Mouse (Mus musculus): ENCODE measurements around the gene Krt33a.

Gene Krt33a

GRCm38 (mm10) chr11:100016112-100016511 is at the start of gene Krt33a:
Gene Krt33a, minus strand, starts transcription at chr11:100016212.
- no peak for DNase-seq (ENCODE audit: low spot score in 2 of 2)

GRCm38 (mm10) chr11:100058875-100059274 is 42.9 kb upstream of the Krt33a start:
- DNase-seq (ENCODE audit: low spot score in 2 of 2) = no peak

- DNase-seq (ENCODE audit: low spot score in 2 of 2) = no peak
Observed at GRCm38 (mm10) chr11:100055686-100056655, 40.0 kb upstream of the Krt33a start.

- no peak for DNase-seq (ENCODE audit: low spot score in 2 of 2)
Observed at GRCm38 (mm10) chr11:100050451-100050850, 34.4 kb upstream of the Krt33a start, which contains the start of gene Krt31. Gene Krt31, minus strand, starts transcription at chr11:100050551.

GRCm38 (mm10) chr11:100047193-100047592 is 31.2 kb upstream of the Krt33a start:
- no peak for DNase-seq (ENCODE audit: low spot score in 2 of 2)

GRCm38 (mm10) chr11:100046303-100046866 is 30.4 kb upstream of the Krt33a start:
- DNase-seq (ENCODE audit: low spot score in 2 of 2) = peak in 1 of 2 experiments; percentile 10

GRCm38 (mm10) chr11:100041454-100041853 is 25.4 kb upstream of the Krt33a start, which contains the start of gene Krt34:
Gene Krt34, minus strand, starts transcription at chr11:100041554.
- no peak for DNase-seq (ENCODE audit: low spot score in 2 of 2)

- DNase-seq (ENCODE audit: low spot score in 2 of 2) = no peak
Observed at GRCm38 (mm10) chr11:100029768-100030167, 13.8 kb upstream of the Krt33a start, which contains the start of gene Krt33b. Gene Krt33b, minus strand, starts transcription at chr11:100029868.

- peak in 1 of 2 experiments; percentile 26 for DNase-seq (ENCODE audit: low spot score in 2 of 2)
Observed at GRCm38 (mm10) chr11:100021438-100021837, 5.4 kb upstream of the Krt33a start.

GRCm38 (mm10) chr11:100019466-100019865 is 3.5 kb upstream of the Krt33a start:
- DNase-seq (ENCODE audit: low spot score in 2 of 2) = no peak

GRCm38 (mm10) chr11:100013691-100014171 is 2.3 kb downstream of the Krt33a start:
- no peak for DNase-seq (ENCODE audit: low spot score in 2 of 2)

- no peak for DNase-seq (ENCODE audit: low spot score in 2 of 2)
Observed at GRCm38 (mm10) chr11:100010682-100011081, 5.3 kb downstream of the Krt33a start.

- peak; percentile 32 to 34 for DNase-seq (ENCODE audit: low spot score in 2 of 2)
Observed at GRCm38 (mm10) chr11:100008336-100008735, 7.7 kb downstream of the Krt33a start.

- DNase-seq (ENCODE audit: low spot score in 2 of 2) = no peak
Observed at GRCm38 (mm10) chr11:100006624-100007023, 9.4 kb downstream of the Krt33a start.

GRCm38 (mm10) chr11:100005905-100006304 is 10.1 kb downstream of the Krt33a start:
- DNase-seq (ENCODE audit: low spot score in 2 of 2) = no peak

GRCm38 (mm10) chr11:100004846-100005245 is 11.2 kb downstream of the Krt33a start:
- peak; percentile 43 to 81 for DNase-seq (ENCODE audit: low spot score in 2 of 2)

GRCm38 (mm10) chr11:99999091-99999490 is 16.9 kb downstream of the Krt33a start:
- no peak for DNase-seq (ENCODE audit: low spot score in 2 of 2)

- no peak for DNase-seq (ENCODE audit: low spot score in 2 of 2)
Observed at GRCm38 (mm10) chr11:99994384-99994661, 21.7 kb downstream of the Krt33a start.

GRCm38 (mm10) chr11:99993620-99994383 is 22.2 kb downstream of the Krt33a start, which contains the start of gene Krtap17-1:
Gene Krtap17-1, minus strand, starts transcription at chr11:99993994.
- no peak for DNase-seq (ENCODE audit: low spot score in 2 of 2)

GRCm38 (mm10) chr11:99990571-99990970 is 25.4 kb downstream of the Krt33a start:
- no peak for DNase-seq (ENCODE audit: low spot score in 2 of 2)

- no peak for DNase-seq (ENCODE audit: low spot score in 2 of 2)
Observed at GRCm38 (mm10) chr11:99989881-99990405, 26.1 kb downstream of the Krt33a start.

- no peak for DNase-seq (ENCODE audit: low spot score in 2 of 2)
Observed at GRCm38 (mm10) chr11:99988530-99988929, 27.5 kb downstream of the Krt33a start.
